Mouse (Mus musculus): ENCODE measurements around the gene a.

DNA sequence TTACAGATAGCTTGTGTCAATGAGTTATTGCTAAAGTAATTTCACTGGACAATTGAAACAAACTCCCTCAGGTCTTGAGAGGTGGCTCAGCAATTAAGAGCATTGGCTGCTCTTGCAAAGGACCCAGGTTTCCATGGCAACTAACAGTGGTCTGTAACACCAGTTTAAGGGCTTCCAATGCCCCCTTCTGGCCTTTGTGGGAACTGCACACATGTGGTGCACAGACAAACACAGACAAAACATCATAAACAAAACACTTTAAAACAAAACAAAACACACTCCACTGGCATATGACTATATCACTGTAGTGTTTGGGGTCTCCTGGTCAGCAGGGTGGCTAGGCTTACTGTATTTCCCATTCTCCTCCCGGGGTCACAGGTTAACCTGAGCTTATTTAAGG is 17.2 kb upstream of the a start:
- TF ChIP-seq CTCF (conservative IDR thresholded peaks at IDR 0.05; ENCODE audit: low read length), result peak; percentile 64
- no peak for TF ChIP-seq POU5F1 (IDR thresholded peaks at IDR 0.05; ENCODE audit: borderline replicate concordance, low read length)

All from E14TG2a.4 (cell line).